In genomic region chr6:72210823-72211222, GRCm38 (mm10) we compare ENCODE assay signal across 10 mouse cellular contexts. TPM values are rescaled to one million over a fixed set of nuclear protein-coding genes. Genes with fewer than 3 reads are reported as not detected.
DNase-seq lines count a peak whose midpoint lies in the region; ATAC-seq and TF ChIP-seq lines count a peak whose summit lies in the region.
"Had no signal": no experiment of that assay in that cellular context is flagged by ENCODE, and none has a peak within 500 bp of the region (broad histone marks: within the 10 kb centered on the region; RNA-seq: fewer than 3 reads in every experiment).

No protein-coding gene starts in this region.

- TF ChIP-seq CTCF in lung, postnatal 0 days (IDR thresholded peaks at IDR 0.05) = no peak

- peaks cover 32% of the 10 kb centered on the region for H3K27me3 ChIP-seq in hindbrain, embryonic 10.5 days (ENCODE audit: insufficient read depth, poor library complexity, severe bottlenecking)
- H3K27me3 ChIP-seq in hindbrain, embryonic 14.5 days (ENCODE audit: control insufficient read depth, insufficient read depth, low read length) = 0 out of 2 replicates have a peak, but pooled peaks cover 3% of the 10 kb centered on the region
- H3K27me3 ChIP-seq in heart, embryonic 12.5 days (replicated peaks) = 0 out of 2 replicates have a peak, but pooled peaks cover 4% of the 10 kb centered on the region
- no peaks in the 10 kb centered on the region for H3K27me3 ChIP-seq in lung, postnatal 0 days (replicated peaks; ENCODE audit: insufficient read depth, low read length)

- ATAC-seq in hindbrain, embryonic 14.5 days (ENCODE audit: low FRiP score) = no peak
- no peak for ATAC-seq in heart, embryonic 12.5 days (ENCODE audit: insufficient number of reproducible peaks, low FRiP score)
- peak; percentile 60 for ATAC-seq in lung, postnatal 0 days

- no peak overlapping the region for H3K4me3 ChIP-seq in hindbrain, embryonic 10.5 days
- no peak overlapping the region for H3K4me3 ChIP-seq in hindbrain, embryonic 14.5 days (replicated peaks; ENCODE audit: low read length)
- H3K4me3 ChIP-seq in heart, embryonic 12.5 days = no peak overlapping the region
- no peak overlapping the region for H3K4me3 ChIP-seq in lung, postnatal 0 days (ENCODE audit: low read depth, low read length)
- H3K4me3 ChIP-seq: hindbrain, embryonic 15.5 days; neural tube, embryonic 15.5 days had no signal

- peaks cover 17% of the 10 kb centered on the region for H3K36me3 ChIP-seq in hindbrain, embryonic 10.5 days
- H3K36me3 ChIP-seq in hindbrain, embryonic 14.5 days (replicated peaks; ENCODE audit: control insufficient read depth, insufficient read depth) = no peaks in the 10 kb centered on the region
- peaks cover 11% of the 10 kb centered on the region for H3K36me3 ChIP-seq in heart, embryonic 12.5 days
- no peaks in the 10 kb centered on the region; the same call in 1 of the 2 replicates for H3K36me3 ChIP-seq in lung, postnatal 0 days (ENCODE audit: insufficient read depth, low read length)
- H3K36me3 ChIP-seq: hindbrain, embryonic 15.5 days; neural tube, embryonic 15.5 days had no signal

- no peaks in the 10 kb centered on the region for H3K9me3 ChIP-seq in hindbrain, embryonic 10.5 days
- no peaks in the 10 kb centered on the region for H3K9me3 ChIP-seq in hindbrain, embryonic 14.5 days (ENCODE audit: control insufficient read depth, low read length)
- H3K9me3 ChIP-seq in heart, embryonic 12.5 days (replicated peaks) = no peaks in the 10 kb centered on the region
- no peaks in the 10 kb centered on the region for H3K9me3 ChIP-seq in lung, postnatal 0 days (ENCODE audit: low read length)
- H3K9me3 ChIP-seq: hindbrain, embryonic 15.5 days; neural tube, embryonic 15.5 days had no signal

- no peak overlapping the region for H3K4me2 ChIP-seq in hindbrain, embryonic 14.5 days (replicated peaks)
- no peak overlapping the region for H3K4me2 ChIP-seq in heart, embryonic 12.5 days
- H3K4me2 ChIP-seq in lung, postnatal 0 days (replicated peaks; ENCODE audit: low read depth, low read length) = no peak overlapping the region
- H3K4me2 ChIP-seq: hindbrain, embryonic 15.5 days; neural tube, embryonic 15.5 days had no signal

- H3K9ac ChIP-seq in hindbrain, embryonic 14.5 days = no peak overlapping the region
- H3K9ac ChIP-seq in heart, embryonic 12.5 days = 0 out of 2 replicates have a peak overlapping the region, but pooled peaks have one; percentile 4
- no peak overlapping the region for H3K9ac ChIP-seq in lung, postnatal 0 days (replicated peaks; ENCODE audit: low read depth)
- H3K9ac ChIP-seq: hindbrain, embryonic 15.5 days; neural tube, embryonic 15.5 days had no signal

- WGBS in hindbrain, embryonic 10.5 days = 89% methylated on average over 7 of the region's 7 CpGs
- 70% methylated on average over 7 of the region's 7 CpGs for WGBS in hindbrain, embryonic 14.5 days
- 74% methylated on average over 7 of the region's 7 CpGs for WGBS in heart, embryonic 12.5 days
- WGBS in lung, postnatal 0 days = 73% methylated on average over 7 of the region's 7 CpGs

- TF ChIP-seq EP300 in lung, postnatal 0 days (IDR thresholded peaks at IDR 0.05) = no peak

- no peak for DNase-seq in hindbrain, embryonic 10.5 days (ENCODE audit: low spot score)
- DNase-seq in hindbrain, embryonic 14.5 days (ENCODE audit: low spot score) = no peak
- DNase-seq in gastrocnemius, adult 8-10 months (ENCODE audit: low spot score in 2 of 2) = peak; percentile 47 to 55
- peak; percentile 44 for DNase-seq in lung, postnatal 0 days (ENCODE audit: low spot score)
- DNase-seq in kidney, postnatal 4 days = no peak
- DNase-seq in left cerebral cortex, adult 11 months (ENCODE audit: low spot score) = no peak
- DNase-seq: kidney, postnatal 36 days had no signal

- peaks cover 65% of the 10 kb centered on the region for H3K4me1 ChIP-seq in hindbrain, embryonic 10.5 days (replicated peaks)
- H3K4me1 ChIP-seq in hindbrain, embryonic 14.5 days (replicated peaks; ENCODE audit: control insufficient read depth, insufficient read depth, low read length) = peaks cover 17% of the 10 kb centered on the region
- peaks cover 53% of the 10 kb centered on the region for H3K4me1 ChIP-seq in heart, embryonic 12.5 days (replicated peaks)
- peaks cover 17% of the 10 kb centered on the region; the same call in 1 of the 2 replicates for H3K4me1 ChIP-seq in lung, postnatal 0 days (ENCODE audit: insufficient read depth, low read depth, low read length)

- 0 out of 2 replicates have a peak overlapping the region, but pooled peaks have one; percentile 25 for H3K27ac ChIP-seq in hindbrain, embryonic 10.5 days
- H3K27ac ChIP-seq in hindbrain, embryonic 14.5 days = no peak overlapping the region
- no peak overlapping the region for H3K27ac ChIP-seq in heart, embryonic 12.5 days (ENCODE audit: poor library complexity, severe bottlenecking)
- 0 out of 2 replicates have a peak overlapping the region, but pooled peaks have one; percentile 15 for H3K27ac ChIP-seq in lung, postnatal 0 days (ENCODE audit: low read length)
- H3K27ac ChIP-seq: hindbrain, embryonic 15.5 days; neural tube, embryonic 15.5 days had no signal

RNA-seq across cellular contexts. Expression of gene Atoh8, which starts 24.6 kb away (rescaled TPM):
- polyA plus RNA-seq in hindbrain, embryonic 10.5 days (2016; fragmentation: Nextera tagmentation; extraction: Ambion mirVana) = 15.9 and 16.6 TPM in 2 replicates
- 3.0 and 3.3 TPM in 2 replicates for polyA plus RNA-seq in hindbrain, embryonic 14.5 days (2014; fragmentation: Nextera tagmentation; extraction: Ambion mirVana)
- 1 to 10 TPM; 2.5 to 3.6 (median 3.2) TPM for total RNA-seq in gastrocnemius, adult 8-10 months (2022)
- polyA plus RNA-seq in heart, embryonic 12.5 days (2016; fragmentation: Nextera tagmentation; extraction: Ambion mirVana) = 14.1 and 14.9 TPM in 2 replicates
- polyA plus RNA-seq in lung, postnatal 0 days (2015; fragmentation: Nextera tagmentation; extraction: Ambion mirVana) = 17.3 and 20.6 TPM in 2 replicates

Comparison
In these comparisons a context has a peak if more than half of its experiments do, and no peak if none do; other contexts are left out.
1. H3K27ac ChIP-seq: peak in hindbrain, embryonic 10.5 days (single experiment) and lung, postnatal 0 days (single experiment); none in hindbrain, embryonic 14.5 days (single experiment) and heart, embryonic 12.5 days (single experiment).
2. DNase-seq: peak in gastrocnemius, adult 8-10 months (2 of 2) and lung, postnatal 0 days (single experiment); none in hindbrain, embryonic 10.5 days (single experiment), hindbrain, embryonic 14.5 days (single experiment), kidney, postnatal 4 days (0 of 2) and left cerebral cortex, adult 11 months (single experiment).